Mouse (Mus musculus) spleen, postnatal 14 days (tissue): Measurements from ENCODE around the gene Aktip.

Experiments
- DNase-seq, 2 experiments: peaks; one replicate each; pipeline ENCODE4 v3.0.0; 2021 to 2022; ENCODE audit warnings: low spot score in 2 of 2

Gene Aktip

DNA sequence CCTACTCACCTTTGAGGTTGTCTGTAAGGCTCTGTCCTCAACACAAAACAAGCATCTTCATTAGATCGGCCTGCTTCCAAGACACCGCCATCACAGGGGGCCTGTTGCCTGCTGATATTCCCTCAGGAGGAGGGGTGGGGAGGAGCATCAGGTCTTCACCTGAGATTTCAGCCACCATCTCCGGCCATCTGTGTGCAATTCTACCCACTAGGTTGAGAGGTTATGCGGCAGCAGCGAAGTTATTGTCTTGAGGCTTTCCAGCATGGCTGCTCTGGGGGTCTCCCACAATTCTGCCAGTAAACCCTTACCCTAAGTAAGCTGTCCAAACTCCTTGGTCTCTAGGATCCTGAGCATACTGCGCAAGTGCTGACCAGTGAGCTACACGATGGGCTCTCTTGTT, at the start of gene Aktip:
Gene Aktip, minus strand, starts transcription at position 101 of the 400 bp plus-strand sequence.
- DNase-seq, result no peak

DNA sequence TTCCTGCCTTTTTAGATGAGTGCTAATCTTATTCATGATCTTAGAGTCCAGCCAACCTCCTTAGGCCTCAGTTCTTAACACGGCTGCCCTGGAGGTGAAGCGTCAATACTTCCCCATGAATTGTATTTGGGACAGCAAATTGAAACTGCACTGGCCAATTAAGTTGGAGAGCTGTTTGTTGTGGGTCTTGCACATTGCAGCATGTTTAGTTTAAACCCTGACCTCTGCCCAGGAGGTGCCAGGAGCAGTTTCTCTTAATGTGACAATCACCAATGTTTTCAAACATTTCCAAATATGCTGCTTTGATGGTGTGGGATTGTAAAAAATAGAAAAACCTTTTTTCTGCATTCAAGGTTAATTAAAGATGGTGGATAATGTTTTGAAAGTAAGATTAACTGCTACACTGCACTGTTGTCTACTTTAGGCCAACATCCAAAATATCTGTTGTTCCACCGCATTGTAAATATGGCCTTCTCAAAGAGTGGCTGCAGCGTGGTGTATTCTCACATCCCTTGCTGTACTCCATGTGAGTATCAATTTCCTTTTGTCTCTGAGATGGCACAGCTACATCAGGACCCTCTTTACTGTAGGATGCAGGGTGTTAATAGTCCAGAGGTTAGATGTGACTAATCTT, 46.2 kb upstream of the Aktip start:
- DNase-seq, result no peak

DNA sequence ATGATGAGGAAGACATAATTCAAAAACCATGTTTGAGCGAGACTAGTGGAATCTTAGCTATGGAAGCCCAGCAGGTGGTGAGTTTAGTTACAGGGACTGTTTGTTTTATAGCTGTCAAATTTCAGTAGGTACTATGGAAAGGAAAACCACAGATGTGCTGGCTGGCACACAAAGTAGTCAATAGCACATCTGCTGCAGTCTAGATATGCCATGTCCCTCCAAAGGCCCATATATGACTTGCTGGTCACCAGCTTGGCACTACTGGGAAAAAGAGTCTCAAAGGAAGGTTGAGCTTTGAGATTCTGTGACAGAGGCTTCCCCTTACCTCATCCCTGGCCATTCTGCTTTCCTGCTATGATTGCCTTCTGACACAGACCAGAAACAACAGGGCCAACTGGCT, 42.9 kb upstream of the Aktip start:
- no peak for DNase-seq

DNA sequence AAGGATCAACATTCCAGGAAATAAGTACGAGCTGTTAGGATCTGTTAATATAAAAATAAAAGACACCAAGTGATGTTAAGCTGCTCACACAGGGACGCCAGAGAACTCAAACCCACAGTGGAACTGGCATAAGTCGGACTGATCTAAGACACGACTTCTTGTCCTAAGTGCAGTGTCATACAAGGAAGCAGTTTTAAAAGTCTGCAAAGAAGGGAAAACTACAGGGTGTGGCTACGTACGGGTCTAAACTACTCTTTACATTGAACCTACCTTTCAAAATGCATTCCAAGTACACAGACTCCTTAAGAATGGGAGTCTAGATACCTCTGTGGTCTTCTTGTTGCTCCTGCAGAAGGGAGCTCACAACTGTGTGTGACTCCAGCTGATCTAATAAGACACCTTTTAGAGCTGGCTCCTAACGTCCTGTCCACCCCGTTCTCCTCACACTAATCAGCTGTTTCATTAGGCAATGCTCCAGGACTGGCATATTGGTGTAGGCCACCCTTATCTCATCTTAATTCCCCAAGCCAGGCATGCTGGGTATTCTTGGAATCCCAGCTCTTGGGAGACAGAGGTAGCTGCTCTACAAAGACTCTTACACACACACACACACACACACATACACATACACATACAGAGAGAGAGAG, 42.2 kb upstream of the Aktip start:
- DNase-seq, result no peak

DNA sequence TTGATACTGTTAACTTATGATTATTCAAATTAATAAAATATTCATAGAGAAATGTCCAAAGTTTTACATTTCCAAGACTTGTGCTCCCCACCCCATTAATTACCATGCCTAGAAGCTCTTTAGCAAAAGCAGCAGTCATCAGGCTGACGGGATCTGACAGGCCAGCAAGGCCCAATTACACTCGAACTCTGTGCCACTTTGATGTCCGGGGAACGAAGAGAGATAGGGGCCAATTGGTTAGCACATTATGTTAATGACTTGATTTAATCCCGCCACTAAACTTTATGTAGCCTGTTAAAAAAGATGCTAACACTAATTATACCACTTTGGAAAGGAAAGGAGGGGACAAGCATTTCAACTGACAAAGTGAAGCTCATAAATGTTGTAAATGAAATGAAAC, 41.6 kb upstream of the Aktip start:
- no peak for DNase-seq

DNA sequence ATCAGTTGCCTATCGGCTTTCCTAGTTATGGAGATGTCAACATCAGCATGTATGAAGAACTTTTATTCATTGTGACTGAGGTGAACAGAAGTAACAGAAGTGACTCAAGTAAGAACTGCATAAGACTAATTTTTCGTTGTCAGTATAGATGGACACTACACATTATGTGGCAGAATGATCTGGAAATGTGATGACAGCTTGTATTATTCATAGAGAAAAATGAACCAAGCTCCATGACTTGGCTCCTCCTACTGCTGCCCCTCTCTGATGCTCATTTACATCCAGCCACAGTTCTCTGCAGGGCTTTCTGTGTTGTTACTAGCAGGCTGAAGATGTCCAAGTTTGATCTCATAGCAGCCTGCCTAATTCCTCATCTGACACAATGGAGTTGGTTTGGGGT, 37.4 kb upstream of the Aktip start:
- no peak for DNase-seq

DNA sequence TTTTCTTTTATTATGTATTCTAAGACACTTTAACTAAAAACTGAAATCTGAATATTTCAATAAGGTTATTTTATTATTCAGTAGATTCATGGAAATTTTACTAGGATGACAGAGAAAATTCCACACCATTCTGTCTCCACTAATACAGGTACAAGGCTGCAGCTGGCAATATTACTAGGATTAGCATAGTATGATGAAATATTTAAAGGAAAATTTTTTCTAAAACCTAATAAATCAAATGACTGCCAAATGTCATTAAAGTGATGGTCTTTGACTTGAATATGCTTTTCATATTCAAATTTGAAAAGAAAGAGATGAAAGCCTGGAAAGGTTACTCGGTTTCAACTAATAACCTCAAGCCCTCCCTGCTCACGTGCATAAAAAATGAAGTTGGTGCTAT, 34.3 kb upstream of the Aktip start:
- DNase-seq, result no peak

DNA sequence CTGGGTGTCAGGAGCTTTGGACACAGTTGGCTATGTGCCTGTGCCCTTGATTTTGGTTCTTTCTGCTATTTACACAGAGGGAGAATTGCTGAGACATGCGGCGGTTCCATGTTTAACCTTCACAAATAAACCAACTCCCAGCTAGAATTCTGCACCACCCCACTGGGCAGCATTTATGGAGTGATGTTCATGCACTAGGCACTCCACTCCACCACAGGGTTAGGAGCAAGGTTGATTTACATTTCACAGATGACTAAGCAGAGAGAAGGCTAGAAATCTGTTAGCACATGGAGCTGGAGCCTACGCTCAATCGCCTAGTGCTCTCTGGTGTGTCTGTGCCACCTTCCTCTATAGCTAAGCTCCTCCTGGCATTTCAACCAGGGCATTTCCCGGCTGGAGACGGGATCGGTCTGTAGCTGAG, 27.7 kb upstream of the Aktip start:
- no peak for DNase-seq

DNA sequence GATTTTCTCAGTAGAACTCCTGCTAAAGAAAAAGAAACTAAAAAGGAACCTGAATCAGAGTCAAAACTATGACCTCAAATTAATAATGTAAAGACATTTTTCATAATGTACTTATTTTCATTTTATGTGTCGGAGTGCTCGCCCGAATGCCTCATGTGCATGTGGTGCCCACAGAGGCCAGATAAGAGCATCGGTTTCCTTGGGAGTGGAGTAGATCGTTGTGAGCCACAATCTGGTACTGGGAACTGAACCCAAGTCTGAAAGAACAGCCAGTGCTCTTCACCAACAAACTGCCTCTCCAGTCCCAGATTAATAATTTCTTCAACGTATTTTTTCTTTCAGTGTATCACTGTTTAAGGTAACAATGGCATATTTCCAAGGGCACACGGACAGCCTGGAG, 24.5 kb upstream of the Aktip start:
- no peak for DNase-seq

DNA sequence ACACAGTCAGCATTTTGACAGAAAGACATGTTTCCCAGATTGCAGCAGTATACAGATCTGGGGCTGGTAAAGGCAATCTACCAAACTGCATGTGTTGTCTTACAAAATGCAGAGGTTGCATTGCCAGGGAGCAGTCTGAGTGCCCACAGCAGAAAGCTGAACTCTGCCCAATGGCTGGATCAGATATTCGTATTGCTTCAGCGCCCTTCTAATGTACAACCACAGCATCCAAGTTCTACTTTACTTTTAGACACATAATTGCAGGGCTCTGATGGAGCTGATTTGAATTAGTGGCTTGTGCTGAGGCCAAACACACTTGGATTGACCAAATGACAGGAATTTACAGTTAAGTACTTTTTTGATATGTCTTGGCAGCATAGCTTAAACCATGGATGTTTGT, 22.1 kb upstream of the Aktip start:
- no peak for DNase-seq

DNA sequence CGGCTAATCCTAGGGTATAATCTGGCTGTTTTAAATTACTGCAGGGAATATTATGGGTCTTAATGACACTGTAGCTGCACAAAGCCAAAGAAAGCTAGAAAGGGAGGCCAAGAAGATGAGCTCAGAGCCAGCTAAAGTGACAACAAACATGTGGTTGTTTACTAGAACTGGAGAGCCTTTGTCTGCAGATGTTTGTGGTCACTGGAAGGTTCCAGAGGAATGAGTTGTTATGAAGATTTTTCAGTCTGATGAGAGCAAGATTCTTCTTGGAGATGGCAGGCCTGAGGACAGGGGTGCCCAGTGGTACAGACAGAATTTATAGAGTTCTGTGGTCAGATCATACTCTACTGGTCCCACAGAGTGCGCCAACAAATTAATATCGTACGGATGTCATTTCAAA, 18.5 kb upstream of the Aktip start:
- no peak for DNase-seq

DNA sequence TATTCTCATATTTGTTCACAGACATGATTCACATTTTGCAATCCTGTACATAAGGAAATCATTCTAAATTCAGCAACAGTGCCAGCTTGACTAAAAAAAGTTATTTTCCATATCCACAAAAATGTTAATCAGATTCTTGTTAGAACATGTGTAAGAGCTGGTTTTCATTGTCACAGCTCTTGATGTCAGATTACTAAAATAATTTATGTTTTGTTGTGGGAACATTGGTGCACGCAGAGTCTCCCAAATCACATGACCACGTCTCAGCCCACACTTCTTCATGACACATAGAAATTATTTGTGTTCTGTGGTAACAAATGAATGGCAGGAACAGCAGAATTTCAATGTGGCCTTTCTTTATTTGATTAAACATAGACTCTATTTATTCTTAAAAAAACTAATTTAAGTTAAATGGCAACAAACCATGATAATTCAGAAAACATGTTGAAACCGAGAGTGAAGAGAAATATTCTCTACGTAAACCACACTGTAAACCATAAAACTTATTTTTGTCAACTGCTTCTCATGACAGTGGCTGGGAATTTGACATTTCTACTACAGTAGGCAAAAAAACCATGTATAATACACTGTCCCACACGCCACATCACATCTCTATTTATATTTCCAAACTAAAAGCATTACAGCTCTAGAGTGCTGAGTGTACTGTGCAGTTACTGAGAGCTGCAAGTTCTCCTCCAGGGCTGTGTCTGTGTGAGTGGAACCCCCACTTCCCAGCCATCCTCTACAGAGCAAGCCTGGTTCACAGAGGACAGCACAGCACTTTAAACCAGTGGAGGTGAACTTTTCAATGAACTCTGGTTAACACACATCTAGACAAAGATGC, 17.5 kb upstream of the Aktip start:
- DNase-seq, result no peak

DNA sequence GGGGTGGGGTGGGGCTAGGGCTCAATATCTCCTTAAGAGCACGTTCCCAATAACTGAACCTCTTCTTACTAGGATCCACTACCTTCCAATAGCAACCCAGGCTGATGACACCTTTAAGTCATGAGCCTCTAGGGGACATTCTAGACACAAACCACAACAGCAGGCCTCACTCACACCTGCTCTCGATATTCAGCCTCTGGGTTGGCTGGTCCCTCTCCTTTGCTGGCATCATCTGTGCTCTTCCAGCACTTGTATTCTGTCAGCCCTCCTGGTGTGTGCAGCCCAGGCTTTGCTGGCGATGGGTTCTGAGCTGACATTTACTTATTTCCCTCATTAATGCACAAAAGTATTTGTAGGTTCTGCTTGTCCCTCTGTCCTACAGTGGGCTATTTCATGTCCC, 14.5 kb upstream of the Aktip start:
- no peak for DNase-seq

DNA sequence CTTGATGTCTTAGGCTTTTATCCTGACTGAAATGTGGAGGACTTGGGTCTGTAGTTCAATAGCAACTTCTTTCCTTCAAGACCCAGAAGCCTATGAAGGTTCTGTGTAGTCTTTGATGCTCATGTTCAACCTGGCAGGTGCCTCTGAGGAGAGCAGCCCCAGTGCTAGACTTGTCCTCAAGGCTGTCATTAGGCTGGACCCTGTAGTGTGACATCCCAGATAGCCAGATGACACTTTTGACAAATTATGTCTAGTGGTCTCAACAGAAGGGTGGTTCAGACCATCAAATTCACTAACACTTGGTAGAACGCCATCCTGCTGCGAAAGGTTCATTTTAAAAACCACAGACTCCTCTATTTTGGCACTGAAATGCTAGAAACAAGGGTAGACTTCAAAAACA, 13.2 kb upstream of the Aktip start:
- DNase-seq, result no peak

DNA sequence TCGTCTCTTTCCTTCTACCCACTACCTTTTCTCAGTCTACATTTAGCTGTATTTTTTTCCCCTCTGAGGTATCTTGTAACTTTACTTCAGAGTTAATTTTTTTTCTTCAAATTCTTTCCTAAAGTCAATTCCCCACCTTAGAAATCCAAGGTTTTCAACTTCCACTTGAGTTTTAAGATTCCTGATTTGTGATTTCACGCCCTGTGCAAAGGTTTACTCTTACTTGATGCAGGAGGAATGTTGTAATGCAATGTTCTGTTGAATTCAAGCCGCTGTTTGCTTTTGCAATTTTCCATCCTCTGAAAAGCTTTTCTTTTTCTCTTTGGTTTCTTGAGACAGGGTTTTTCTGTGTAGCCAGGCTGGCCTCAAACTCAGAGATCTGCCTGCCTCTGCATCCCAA, 9.9 kb upstream of the Aktip start:
- no peak for DNase-seq

DNA sequence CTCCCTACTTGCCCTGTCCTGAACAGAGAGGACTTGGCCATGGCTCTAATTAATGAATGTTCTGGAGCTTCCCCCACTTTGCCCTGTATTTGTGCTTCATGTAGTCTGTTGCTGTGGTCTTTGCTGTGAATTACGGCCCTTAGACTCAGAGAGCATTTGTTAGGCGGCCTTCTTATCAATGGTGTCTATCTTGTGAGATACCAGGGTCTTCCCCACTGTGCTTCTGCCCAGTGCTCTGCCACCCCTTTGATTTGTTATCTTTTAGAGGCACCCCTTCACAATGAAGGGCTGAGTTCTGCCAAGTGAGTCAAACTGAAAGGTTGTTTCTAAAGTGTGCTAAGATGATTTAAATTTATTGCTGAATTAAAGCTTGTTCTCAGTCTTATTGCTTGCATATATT, 7.9 kb upstream of the Aktip start:
- no peak for DNase-seq

DNA sequence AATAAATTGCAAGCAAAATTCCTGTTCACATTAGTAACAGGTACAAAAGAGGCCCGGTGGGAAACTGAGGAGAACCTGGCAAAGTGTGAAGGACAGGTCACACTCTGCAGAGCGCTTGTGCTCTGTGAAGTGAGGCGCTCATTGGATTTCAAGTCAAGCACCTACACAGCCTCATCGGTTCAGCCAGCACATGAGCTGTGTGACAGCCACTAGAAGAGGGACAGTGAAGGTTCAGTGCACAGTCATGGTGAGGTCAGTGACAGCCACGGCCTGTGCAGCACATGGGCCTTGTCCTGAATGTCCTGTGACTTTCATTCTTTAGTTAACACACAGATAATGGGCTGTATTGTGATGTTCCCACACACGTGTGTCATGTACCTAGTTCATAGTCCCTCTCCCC, 6.1 kb upstream of the Aktip start:
- no peak for DNase-seq

DNA sequence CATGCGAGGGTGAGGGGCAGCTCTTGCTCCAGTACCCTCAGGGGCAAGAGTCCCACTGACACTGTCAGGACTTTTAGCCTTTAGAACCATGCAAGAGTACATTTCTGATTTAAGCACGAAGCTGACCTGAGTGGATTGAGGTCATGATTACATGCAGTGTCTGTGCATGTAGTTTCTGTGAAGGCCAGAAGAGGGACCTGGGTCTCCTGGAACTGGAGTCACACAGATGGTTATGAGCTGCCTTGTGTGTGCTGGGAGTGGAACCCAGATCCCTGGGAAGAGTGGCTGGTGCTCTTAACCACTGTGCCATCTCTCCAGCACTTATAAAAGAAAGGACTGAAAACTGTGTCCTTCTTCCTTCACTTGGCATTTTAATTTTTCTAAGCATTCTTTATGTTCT, 1.4 kb upstream of the Aktip start:
- DNase-seq, result no peak

DNA sequence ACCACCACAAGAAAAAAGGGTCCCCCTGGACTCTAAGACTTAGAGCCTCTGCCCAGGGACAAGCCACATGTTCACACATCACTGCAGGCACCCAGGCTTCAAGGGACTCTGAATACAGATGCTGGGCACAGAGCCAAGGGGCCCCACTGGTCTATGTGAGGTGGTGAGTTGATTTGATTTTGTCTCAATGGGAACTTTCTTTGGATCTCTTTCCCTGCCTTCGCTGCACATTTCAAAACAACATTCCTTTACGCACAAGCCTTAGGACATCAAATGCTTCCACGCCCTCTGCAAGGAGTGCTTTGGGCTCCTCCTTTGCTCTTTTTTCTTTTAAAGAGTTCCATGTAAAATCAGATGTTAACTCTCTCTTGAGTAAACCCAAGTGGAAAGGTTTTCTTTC, 1.7 kb downstream of the Aktip start:
- DNase-seq, result no peak

DNA sequence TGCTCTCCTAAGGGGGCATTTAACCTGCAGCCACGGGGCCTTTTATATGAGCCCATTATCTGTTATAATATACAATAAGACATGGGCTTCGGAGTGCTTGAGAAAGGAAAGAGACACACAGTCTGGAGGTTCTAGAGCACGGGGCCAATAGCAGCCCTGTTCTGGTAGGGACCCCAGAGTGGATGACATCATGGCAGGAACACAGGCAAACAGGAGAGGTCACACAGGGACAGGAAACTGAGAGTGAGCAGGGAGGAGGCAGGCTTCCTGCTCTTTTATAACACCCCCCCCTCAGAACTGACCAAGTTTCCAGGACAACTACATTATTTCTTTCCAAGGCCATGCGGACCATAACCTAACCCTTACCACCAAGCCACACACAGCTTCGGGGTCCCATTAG, 2.5 kb downstream of the Aktip start:
- DNase-seq, result no peak

DNA sequence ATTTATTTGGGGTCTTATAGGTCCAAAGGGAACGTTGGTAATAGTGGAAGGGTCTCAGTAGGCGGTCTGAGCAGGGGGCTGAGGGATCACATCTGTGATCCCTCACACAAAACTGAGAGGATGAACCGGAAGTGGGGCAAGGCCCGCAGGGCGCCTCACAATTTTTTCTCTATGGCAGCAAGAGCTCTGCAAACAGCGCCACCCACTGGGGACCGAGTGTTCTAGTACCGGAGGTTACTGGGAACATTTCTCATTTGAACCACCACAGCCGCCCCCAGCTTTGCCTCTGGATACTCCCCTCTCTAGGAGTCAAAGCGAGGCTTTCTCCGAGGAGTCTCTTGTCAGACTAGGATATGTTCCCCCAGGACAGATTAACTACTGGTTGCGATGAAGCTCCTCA, 3.1 kb downstream of the Aktip start:
- no peak for DNase-seq

DNA sequence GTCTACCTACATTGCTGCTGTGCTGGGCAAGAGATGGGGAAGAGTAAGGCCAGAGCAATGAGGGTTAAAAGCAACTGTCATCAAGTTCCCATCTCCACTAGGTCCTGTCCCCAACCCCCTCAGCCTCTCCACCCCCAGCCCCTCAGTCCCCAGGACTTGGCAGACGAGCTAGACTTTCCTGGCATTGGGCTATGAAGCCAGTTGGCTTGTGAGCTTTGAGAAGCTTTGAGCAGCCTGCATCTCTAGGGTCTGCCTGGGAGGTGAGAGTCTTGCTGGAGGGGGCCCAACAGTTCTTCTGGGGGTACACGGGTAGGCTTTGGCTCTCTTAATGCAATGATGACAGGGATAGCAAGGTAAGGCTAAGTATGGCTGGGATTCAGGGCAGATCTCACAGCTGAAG, 5.7 kb downstream of the Aktip start:
- DNase-seq, result no peak

DNA sequence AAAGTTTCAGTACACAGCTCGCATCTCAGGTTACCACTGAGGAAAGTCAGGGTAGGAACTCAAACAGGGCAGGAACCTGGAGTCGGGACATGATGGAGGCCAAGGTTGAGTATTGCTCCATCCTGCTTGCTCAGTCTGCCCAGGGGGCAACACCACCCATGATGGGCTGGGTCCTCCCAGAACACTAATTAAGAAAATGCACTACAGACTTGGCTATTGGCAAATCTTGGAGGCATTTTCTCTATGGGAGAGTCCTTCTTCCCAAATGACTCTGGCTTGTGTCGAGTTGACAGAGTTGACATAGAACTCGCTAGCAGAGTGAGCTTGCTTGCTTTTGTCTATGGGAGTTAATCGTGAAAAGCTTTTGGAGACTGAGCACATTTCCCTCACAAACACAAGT, 6.8 kb downstream of the Aktip start:
- no peak for DNase-seq
